Mouse (Mus musculus) erythroblast, adult 5-6 weeks (primary cell): Measurements from ENCODE around the gene Gm10256. TPM values are rescaled to one million over a fixed set of nuclear protein-coding genes. Genes with fewer than 3 reads are reported as not detected.
"Not testable (repeated sequence)": the region's sequence is repeated elsewhere in the genome, so short reads cannot be mapped to it uniquely, and the experiment has no call there.

Source experiments
- ATAC-seq: replicated peaks from 2 replicates; pipeline ENCODE4 v1.8.0; 2016; ENCODE audit warnings: moderate number of reproducible peaks, mild to moderate bottlenecking, moderate TSS enrichment, inconsistent platforms; ENCODE audit not compliant: poor library complexity, low FRiP score, severe bottlenecking
- total RNA-seq, 2 experiments: library from RNA; stranded (forward) in 1 of 2; stranded (reverse) in 1 of 2; fragments of 150-400 nt in 1 of 2; fragments of 200-764, 138-1000 nt in 1 of 2; gene quantifications; 2 replicates each; pipeline versions ENCODE4 v1.2.3 to v1.2.4; 2015 to 2017; ENCODE audit warnings: low replicate concordance in 2 of 2

Gm10256 gene
- total RNA-seq (2015; ENCODE audit: low replicate concordance) (not detected in 2 replicates), total RNA-seq (2017; ENCODE audit: low replicate concordance) (not detected in 2 replicates)

DNA sequence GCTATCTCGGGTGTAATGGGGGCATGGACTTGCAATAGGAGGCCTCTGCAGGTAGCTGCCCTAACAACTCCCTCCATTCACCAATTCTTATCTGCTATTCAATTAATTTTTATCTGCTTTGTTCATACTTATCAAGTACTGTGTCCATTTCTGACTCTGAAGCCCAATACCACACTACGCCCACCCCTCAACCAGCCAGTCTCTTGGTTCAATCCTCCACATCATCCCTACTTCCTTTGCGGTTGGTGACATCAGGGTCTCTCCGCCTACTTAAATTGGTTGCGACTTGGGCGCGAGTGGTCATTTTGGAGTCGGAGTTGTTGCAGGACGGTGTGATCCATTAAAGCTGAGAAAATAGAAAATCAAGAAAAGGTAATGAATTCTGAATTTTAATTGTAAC is at the start of gene Gm10256, which contains the start of gene Rbmy:
Gm10256 (plus strand) TSS at position 320 of the 400 bp plus-strand sequence.
Rbmy (plus strand) TSS at position 301 of the 400 bp plus-strand sequence.
- ATAC-seq = not testable (repeated sequence)

DNA sequence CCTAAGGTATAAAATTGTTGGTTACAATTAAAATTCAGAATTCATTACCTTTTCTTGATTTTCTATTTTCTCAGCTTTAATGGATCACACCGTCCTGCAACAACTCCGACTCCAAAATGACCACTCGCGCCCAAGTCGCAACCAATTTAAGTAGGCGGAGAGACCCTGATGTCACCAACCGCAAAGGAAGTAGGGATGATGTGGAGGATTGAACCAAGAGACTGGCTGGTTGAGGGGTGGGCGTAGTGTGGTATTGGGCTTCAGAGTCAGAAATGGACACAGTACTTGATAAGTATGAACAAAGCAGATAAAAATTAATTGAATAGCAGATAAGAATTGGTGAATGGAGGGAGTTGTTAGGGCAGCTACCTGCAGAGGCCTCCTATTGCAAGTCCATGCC is 34.4 kb upstream of the Gm10256 start, which contains the start of gene Gm4064:
Gm4064 (minus strand) TSS at position 101 of the 400 bp plus-strand sequence.
- not testable (repeated sequence) for ATAC-seq

DNA sequence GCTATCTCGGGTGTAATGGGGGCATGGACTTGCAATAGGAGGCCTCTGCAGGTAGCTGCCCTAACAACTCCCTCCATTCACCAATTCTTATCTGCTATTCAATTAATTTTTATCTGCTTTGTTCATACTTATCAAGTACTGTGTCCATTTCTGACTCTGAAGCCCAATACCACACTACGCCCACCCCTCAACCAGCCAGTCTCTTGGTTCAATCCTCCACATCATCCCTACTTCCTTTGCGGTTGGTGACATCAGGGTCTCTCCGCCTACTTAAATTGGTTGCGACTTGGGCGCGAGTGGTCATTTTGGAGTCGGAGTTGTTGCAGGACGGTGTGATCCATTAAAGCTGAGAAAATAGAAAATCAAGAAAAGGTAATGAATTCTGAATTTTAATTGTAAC is 70.2 kb downstream of the Gm10256 start, which contains the start of gene Gm10352:
Gm10352 (plus strand) TSS at position 301 of the 400 bp plus-strand sequence.
- ATAC-seq = not testable (repeated sequence)

Other genes starting within 250 kb of the Gm10256 start
- not detected in 2 replicates for gene H2al2c, start 231.6 kb upstream of the Gm10256 start, total RNA-seq (2015; ENCODE audit: low replicate concordance)
- gene H2al2c, start 231.6 kb upstream of the Gm10256 start, total RNA-seq (2017; ENCODE audit: low replicate concordance) = not detected in 2 replicates
- gene Sry, start 167.0 kb upstream of the Gm10256 start, total RNA-seq (2015; ENCODE audit: low replicate concordance) = not detected in 2 replicates
- gene Sry, start 167.0 kb upstream of the Gm10256 start, total RNA-seq (2017; ENCODE audit: low replicate concordance) = not detected in 2 replicates
- not detected in 2 replicates for gene H2al2b, start 110.0 kb upstream of the Gm10256 start, total RNA-seq (2015; ENCODE audit: low replicate concordance)
- not detected in 2 replicates for gene H2al2b, start 110.0 kb upstream of the Gm10256 start, total RNA-seq (2017; ENCODE audit: low replicate concordance)
- not detected in 2 replicates for gene Gm4064, start 34.5 kb upstream of the Gm10256 start, total RNA-seq (2015; ENCODE audit: low replicate concordance)
- not detected in 2 replicates for gene Gm4064, start 34.5 kb upstream of the Gm10256 start, total RNA-seq (2017; ENCODE audit: low replicate concordance)
- gene Rbmy, start within 50 bp of the Gm10256 start, total RNA-seq (2015; ENCODE audit: low replicate concordance) = not detected in 2 replicates
- gene Rbmy, start within 50 bp of the Gm10256 start, total RNA-seq (2017; ENCODE audit: low replicate concordance) = not detected in 2 replicates
- gene Gm10352, start 70.3 kb downstream of the Gm10256 start, total RNA-seq (2015; ENCODE audit: low replicate concordance) = not detected in 2 replicates
- not detected in 2 replicates for gene Gm10352, start 70.3 kb downstream of the Gm10256 start, total RNA-seq (2017; ENCODE audit: low replicate concordance)
- not detected in 2 replicates for gene Gm29289, start 101.9 kb downstream of the Gm10256 start, total RNA-seq (2015; ENCODE audit: low replicate concordance)
- not detected in 2 replicates for gene Gm29289, start 101.9 kb downstream of the Gm10256 start, total RNA-seq (2017; ENCODE audit: low replicate concordance)